Mouse (Mus musculus): ENCODE data around the gene Erc1. TPM values are rescaled to one million over a fixed set of nuclear protein-coding genes. Genes with fewer than 3 reads are reported as not detected.

Erc1 gene
- 6.5 and 13.9 TPM in 2 replicates for polyA plus RNA-seq (2012; rRNA removed; ENCODE audit: low replicate concordance)

GRCm38 (mm10) chr6:119848034-119848695 lies at the start of gene Erc1:
Erc1 (minus strand) TSS chr6:119848167.

DNA sequence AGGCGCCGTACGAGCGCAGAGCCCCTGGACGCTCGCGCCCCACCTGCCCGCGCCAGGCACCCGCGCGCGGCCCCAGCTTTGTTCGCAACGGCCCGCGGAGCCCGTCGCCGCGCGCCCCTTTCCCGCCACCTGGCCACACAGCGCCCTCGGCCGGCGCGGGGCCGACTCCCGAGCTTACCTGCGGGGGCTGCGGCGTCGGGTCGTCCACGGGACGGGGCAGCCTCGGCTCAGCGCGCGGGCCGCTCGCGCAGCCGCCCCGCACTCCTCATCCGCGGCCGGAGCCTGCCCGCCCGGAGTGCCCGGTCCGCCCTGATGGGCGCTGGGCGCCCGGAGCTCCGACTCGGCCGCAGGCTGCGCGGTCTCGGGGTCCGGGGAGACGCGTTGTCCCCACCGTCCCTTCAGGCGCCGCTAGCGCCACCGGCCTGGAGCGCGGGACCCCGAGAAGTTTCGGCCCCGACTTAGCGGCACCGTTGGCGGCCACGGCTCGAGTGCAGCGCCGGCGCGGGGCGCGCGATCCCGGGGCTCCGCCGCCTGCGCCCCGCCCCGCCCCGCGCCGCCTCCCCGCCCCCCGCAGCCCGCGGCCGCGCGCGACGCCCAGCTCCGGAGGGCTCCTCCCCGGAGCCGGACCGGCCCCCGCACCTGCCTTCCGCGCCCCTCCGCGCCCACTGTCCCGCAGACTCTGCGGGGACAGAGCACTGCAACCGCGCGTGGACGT lies 304.0 kb downstream of the Erc1 start, which contains the start of gene Wnt5b:
TSS of gene Wnt5b (minus strand) at position 545 of the 715 bp plus-strand sequence.

Other genes starting within 250 kb of the Erc1 start
- 35.1 and 35.3 TPM in 2 replicates for gene Rad52, start 54.5 kb upstream of the Erc1 start, polyA plus RNA-seq (2012; rRNA removed; ENCODE audit: low replicate concordance)
- 110 and 186 TPM in 2 replicates for gene Wnk1, start 190.5 kb upstream of the Erc1 start, polyA plus RNA-seq (2012; rRNA removed; ENCODE audit: low replicate concordance)
- gene Ninj2, start 245.2 kb upstream of the Erc1 start, polyA plus RNA-seq (2012; rRNA removed; ENCODE audit: low replicate concordance), result 0.20 and 0.29 TPM in 2 replicates

Data from mammary gland, adult 2 months (tissue).